Mouse (Mus musculus): ENCODE measurements at regions not wholly inside any gene's neighbourhood (a gene's known extent, or its start where the extent isn't known, plus 50 kb on each side); places are given as distances from the start of the nearest gene placed in this dataset.

- TF ChIP-seq POLR2A (IDR thresholded peaks at IDR 0.05; ENCODE audit: extremely low read depth, insufficient read depth, low read length): no peak
- no peak for TF ChIP-seq CTCF (IDR thresholded peaks at IDR 0.05; ENCODE audit: extremely low read depth, insufficient read depth, low read length)
Observed at GRCm38 (mm10) chr11:82662086-82662485, 102.0 kb downstream of the Cct6b start.

Measured in cortical plate, adult 2 months (tissue).